Mouse (Mus musculus): Measurements from ENCODE around the gene Rsrc2.

DNA sequence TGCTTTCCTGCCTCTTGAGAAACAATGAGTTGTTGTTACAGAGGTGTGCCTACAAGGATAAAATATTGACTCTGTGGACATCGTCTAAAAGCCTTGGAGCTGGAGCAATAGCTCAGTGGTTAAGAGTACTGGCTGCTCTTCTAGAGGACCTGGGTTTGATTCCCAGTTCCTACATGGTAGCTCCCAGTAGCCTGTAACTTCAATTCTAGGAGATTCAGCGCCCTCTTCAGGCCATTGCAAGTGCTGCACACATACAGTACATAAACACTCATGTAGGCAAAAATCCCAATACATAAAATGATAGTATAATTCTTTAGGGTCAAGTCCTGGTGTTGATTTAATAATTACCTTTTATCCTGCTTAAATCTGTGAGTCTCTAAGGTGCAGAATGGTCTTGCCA is 43.9 kb upstream of the Rsrc2 start:
- TF ChIP-seq CTCF (IDR thresholded peaks at IDR 0.05; ENCODE audit: low read depth, low read length) (no peak), POLR2A (IDR thresholded peaks at IDR 0.05; ENCODE audit: extremely low read depth, insufficient read depth, low read length) (no peak)
